Mouse (Mus musculus) hindbrain, postnatal 0 days (tissue): ENCODE results near the gene Fkbp9. TPM values are rescaled to one million over a fixed set of nuclear protein-coding genes. Genes with fewer than 3 reads are reported as not detected.
A peak's percentile ranks its signal among the peaks of the same experiment; 100 is the strongest.

ENCODE experiments used
- ATAC-seq: fragments of 200-750 bp; cut with Nextera tagmentation; 2 replicates; pipeline ENCODE4 v1.8.0; 2017; ENCODE audit warnings: mild to moderate bottlenecking, moderate TSS enrichment, moderate library complexity
- DNase-seq: peaks from one replicate; pipeline ENCODE4 v3.0.0-alpha.2; 2015; ENCODE audit warnings: low spot score
- H3K27ac ChIP-seq: fragments of 300-500 bp; sonication (generic); 2 replicates; pipeline ENCODE4 v1.5.1; 2014; ENCODE audit warnings: mild to moderate bottlenecking
- H3K27me3 ChIP-seq: fragments of 300-500 bp; sonication (generic); 2 replicates; pipeline ENCODE4 v1.6.1; 2014; ENCODE audit warnings: low read length, mixed read lengths; ENCODE audit not compliant: insufficient read depth
- H3K36me3 ChIP-seq: fragments of 300-500 bp; sonication (generic); 2 replicates; pipeline ENCODE4 v1.6.1; 2014; ENCODE audit warnings: low read length, mixed read lengths; ENCODE audit not compliant: insufficient read depth
- H3K4me1 ChIP-seq: fragments of 300-500 bp; sonication (generic); 2 replicates; pipeline ENCODE4 v1.6.1; 2014; ENCODE audit warnings: antibody characterized with exemption, low read length, mixed read lengths; ENCODE audit not compliant: insufficient read depth
- H3K4me2 ChIP-seq: fragments of 300-500 bp; sonication (generic); 2 replicates; pipeline ENCODE4 v1.6.1; 2014; ENCODE audit warnings: low read depth, mild to moderate bottlenecking, low read length, moderate library complexity, mixed read lengths
- H3K4me3 ChIP-seq: fragments of 300-500 bp; sonication (generic); 2 replicates; pipeline ENCODE4 v1.5.1; 2014; ENCODE audit warnings: low read length
- H3K9ac ChIP-seq: fragments of 300-500 bp; sonication (generic); replicated peaks from 2 replicates; pipeline ENCODE4 v1.6.1; 2014; ENCODE audit warnings: mild to moderate bottlenecking, low read length, moderate library complexity, mixed read lengths
- H3K9me3 ChIP-seq: fragments of 300-500 bp; sonication (generic); 2 replicates; pipeline ENCODE4 v1.6.1; 2016; ENCODE audit warnings: low read length, mixed read lengths
- CTCF ChIP-seq: IDR thresholded peaks from 2 replicates; pipeline ENCODE4 v1.5.1; 2016; ENCODE audit warnings: antibody characterized with exemption, control low read depth, low read depth
- WGBS: fragments of 180-500 bp; shearing (Covaris S2); extraction: QIAGEN DNeasy Blood & Tissue Kit; methylation state at CpG from one replicate; pipeline ENCODE4 v1.1.7; 2014; 5-methylcytosine and 5-hydroxymethylcytosine counted together
- polyA plus RNA-seq: library from polyadenylated mRNA; unstranded; fragments of >200 nt; fragmentation: Nextera tagmentation; extraction: Ambion mirVana; gene quantifications from 2 replicates; pipeline ENCODE4 v1.2.1, GENCODE M21; 2015
- total RNA-seq: library from RNA; depleted of rRNA; stranded (reverse); fragments of >200 nt; gene quantifications from 2 replicates; pipeline ENCODE4 v1.2.3, GENCODE M21; 2014

Fkbp9 gene
- total and polyA plus RNA-seq, 2 experiments from 2014 or later = 44.7 to 54.8 TPM

DNA sequence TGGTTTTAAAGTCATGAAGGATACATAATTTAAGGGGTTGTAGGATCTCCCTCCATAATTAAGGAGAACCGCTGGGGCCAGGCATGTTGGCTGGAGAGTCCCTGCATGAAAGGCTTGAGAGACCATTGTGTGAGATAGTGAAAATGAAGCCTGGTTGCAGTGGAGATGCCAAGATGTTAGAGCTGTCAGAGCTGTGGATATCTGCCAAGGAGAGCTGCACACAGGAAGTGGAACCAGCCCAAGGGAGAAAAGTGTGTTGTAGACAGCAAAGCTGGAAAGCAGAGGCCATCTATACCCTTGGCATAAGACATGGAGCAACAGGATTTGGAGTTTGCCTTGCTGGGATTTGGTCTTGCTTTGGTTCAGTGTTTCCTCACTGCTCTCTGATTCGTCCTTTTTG is 18.5 kb upstream of the Fkbp9 start:
- Histone ChIP-seq H3K9me3 (no peaks in the 10 kb centered on the region), H3K4me2 (no peak overlapping the region), H3K27me3 (no peaks in the 10 kb centered on the region), H3K4me1 (no peaks in the 10 kb centered on the region), H3K27ac (no peak overlapping the region), H3K36me3 (no peaks in the 10 kb centered on the region), H3K9ac (no peak overlapping the region), H3K4me3 (no peak overlapping the region)
- ATAC-seq (peak; percentile 33; the same call in 1 of the 2 replicates), DNase-seq (peak; percentile 52)
- no peak for TF ChIP-seq CTCF
- WGBS = 48% methylated on average over 2 of the region's 2 CpGs

- no peak for ATAC-seq
Measured at GRCm38 (mm10) chr6:56818436-56819123, 13.3 kb upstream of the Fkbp9 start.

GRCm38 (mm10) chr6:56819124-56819487 is 12.8 kb upstream of the Fkbp9 start:
- Histone ChIP-seq H3K9ac (no peak overlapping the region), H3K4me3 (no peak overlapping the region), H3K27ac (no peak overlapping the region), H3K36me3 (no peaks in the 10 kb centered on the region), H3K4me2 (no peak overlapping the region), H3K9me3 (no peaks in the 10 kb centered on the region), H3K27me3 (no peaks in the 10 kb centered on the region), H3K4me1 (no peaks in the 10 kb centered on the region)
- no peak for ATAC-seq
- WGBS = 94% methylated on average over 2 of the region's 2 CpGs
- DNase-seq = no peak
- no peak for TF ChIP-seq CTCF

More at GRCm38 (mm10) chr6:56818436-56819123, 13.3 kb upstream of the Fkbp9 start:
- TF ChIP-seq CTCF = no peak
- 75% methylated on average over 5 of the region's 5 CpGs for WGBS
- no peaks in the 10 kb centered on the region for H3K36me3 ChIP-seq
- no peaks in the 10 kb centered on the region for H3K4me1 ChIP-seq
- no peak overlapping the region for H3K27ac ChIP-seq
- no peak overlapping the region for H3K9ac ChIP-seq
- H3K4me2 ChIP-seq = no peak overlapping the region
- H3K27me3 ChIP-seq = no peaks in the 10 kb centered on the region
- no peak overlapping the region for H3K4me3 ChIP-seq
- no peaks in the 10 kb centered on the region for H3K9me3 ChIP-seq
- DNase-seq = no peak

- Histone ChIP-seq H3K9me3 (no peaks in the 10 kb centered on the region), H3K27me3 (no peaks in the 10 kb centered on the region), H3K4me3 (no peak overlapping the region), H3K9ac (no peak overlapping the region), H3K36me3 (no peaks in the 10 kb centered on the region), H3K4me1 (no peaks in the 10 kb centered on the region), H3K27ac (no peak overlapping the region), H3K4me2 (no peak overlapping the region)
- TF ChIP-seq CTCF = no peak
- ATAC-seq (no peak), DNase-seq (no peak)
- 61% methylated on average over 3 of the region's 3 CpGs for WGBS
Measured at GRCm38 (mm10) chr6:56825657-56826056, 6.2 kb upstream of the Fkbp9 start.

DNA sequence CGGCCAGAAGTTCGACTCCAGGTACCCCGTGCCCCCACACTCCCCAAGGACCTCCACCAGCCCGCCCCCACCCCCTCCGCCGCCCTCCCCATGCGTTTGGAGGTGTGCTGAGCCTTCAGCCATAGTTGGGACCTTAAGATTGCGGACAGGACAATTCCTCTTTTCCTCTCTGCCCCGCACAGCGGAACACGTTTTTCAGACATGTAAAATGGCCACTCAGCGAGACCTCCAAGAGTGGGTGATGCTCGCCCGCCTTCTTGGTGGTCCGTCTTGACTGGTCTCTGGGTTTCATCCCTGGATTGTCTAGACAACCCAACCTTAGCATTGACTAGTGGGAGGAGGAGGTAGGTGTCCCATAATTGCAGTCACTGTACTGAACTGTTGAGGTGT is 543 bp downstream of the Fkbp9 start:
- ATAC-seq = no peak; the same call in none of the 2 replicates
- Histone ChIP-seq H3K27ac (peak overlapping the region; percentile 65; the same call in 1 of the 2 replicates), H3K4me2 (peak overlapping the region; percentile 78), H3K9ac (peak overlapping the region; percentile 54), H3K4me1 (no peaks in the 10 kb centered on the region), H3K9me3 (no peaks in the 10 kb centered on the region), H3K27me3 (no peaks in the 10 kb centered on the region), H3K36me3 (no peaks in the 10 kb centered on the region), H3K4me3 (peak overlapping the region; percentile 67)
- TF ChIP-seq CTCF = no peak
- WGBS = 2% methylated on average over 11 of the region's 15 CpGs
- DNase-seq = no peak

DNA sequence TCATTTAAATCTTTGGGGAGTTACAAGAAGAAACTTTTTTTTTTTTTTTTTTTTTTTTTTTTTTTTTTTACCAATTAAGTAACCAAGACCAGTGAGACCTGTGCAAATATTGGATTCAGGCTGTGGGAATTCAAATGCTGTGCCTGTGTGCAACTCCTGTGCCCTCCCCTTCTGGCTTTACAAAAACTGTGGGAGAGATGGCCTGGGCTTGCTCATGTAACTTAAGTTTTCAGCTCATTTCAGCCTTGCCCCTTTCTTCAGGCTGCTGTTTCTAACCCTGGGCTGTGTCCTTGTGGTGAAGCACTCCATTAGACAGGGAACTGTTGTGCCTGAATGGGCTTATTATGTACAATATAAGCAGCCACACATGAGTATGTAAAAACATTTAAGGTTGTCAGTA is 971 bp downstream of the Fkbp9 start:
- H3K27ac ChIP-seq = no peak overlapping the region
- no peaks in the 10 kb centered on the region for H3K4me1 ChIP-seq
- H3K4me3 ChIP-seq = peak overlapping the region; percentile 67
- DNase-seq (no peak), ATAC-seq (no peak)
- H3K9me3 ChIP-seq = no peaks in the 10 kb centered on the region
- no peak for TF ChIP-seq CTCF
- no peak overlapping the region; the same call in 1 of the 2 replicates for H3K9ac ChIP-seq
- no peaks in the 10 kb centered on the region for H3K36me3 ChIP-seq
- H3K4me2 ChIP-seq = peak overlapping the region; percentile 78
- H3K27me3 ChIP-seq = no peaks in the 10 kb centered on the region

DNA sequence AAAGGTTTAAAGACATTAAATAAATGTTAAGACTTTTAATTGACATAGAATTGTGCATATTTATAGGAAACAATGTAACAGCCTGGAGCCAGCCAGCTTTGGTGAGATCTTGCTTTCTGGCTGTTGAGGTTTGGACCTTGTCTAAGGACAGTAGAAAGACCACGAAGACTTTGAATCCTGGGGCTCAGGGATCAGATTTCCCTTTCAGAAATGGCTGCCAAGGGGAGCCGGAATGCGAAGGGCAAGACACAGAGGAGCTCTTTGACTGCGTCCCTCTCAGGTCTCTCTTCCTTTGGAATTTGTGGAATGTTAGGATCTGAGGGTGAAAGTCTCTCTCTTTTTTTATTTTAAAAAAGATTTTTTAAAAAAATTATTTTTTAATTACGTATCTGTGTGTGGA is 2.9 kb downstream of the Fkbp9 start:
- H3K9ac ChIP-seq = no peak overlapping the region
- H3K4me1 ChIP-seq = no peaks in the 10 kb centered on the region
- TF ChIP-seq CTCF = no peak
- WGBS = 67% methylated on average over 5 of the region's 5 CpGs
- H3K4me3 ChIP-seq = no peak overlapping the region
- H3K27ac ChIP-seq = no peak overlapping the region
- ATAC-seq (no peak), DNase-seq (no peak)
- no peaks in the 10 kb centered on the region for H3K27me3 ChIP-seq
- H3K9me3 ChIP-seq = no peaks in the 10 kb centered on the region
- H3K4me2 ChIP-seq = no peak overlapping the region
- H3K36me3 ChIP-seq = no peaks in the 10 kb centered on the region
